Mouse (Mus musculus) gastrocnemius, adult 8-10 months (tissue): ENCODE data around the gene Man1c1. TPM values are rescaled to one million over a fixed set of nuclear protein-coding genes. Genes with fewer than 3 reads are reported as not detected.

Experiments used
- DNase-seq, 2 experiments: peaks; one replicate each; pipeline ENCODE4 v3.0.0; 2022; ENCODE audit warnings: low spot score in 2 of 2
- total RNA-seq, 4 experiments: library from RNA; stranded (reverse); gene quantifications; 2 replicates each; pipeline ENCODE4 v1.2.4; 2022

Man1c1 gene
- total RNA-seq, 4 experiments from 2014 or later = 1.8 to 2.7 (median 2.1) TPM

- DNase-seq = no peak
Measured at GRCm38 (mm10) chr4:134724974-134725373, 20.9 kb upstream of the Man1c1 start.

- DNase-seq = no peak
Measured at GRCm38 (mm10) chr4:134723251-134723650, 19.2 kb upstream of the Man1c1 start.

- no peak for DNase-seq
Measured at GRCm38 (mm10) chr4:134721076-134721475, 17.0 kb upstream of the Man1c1 start.

GRCm38 (mm10) chr4:134720371-134720770, 16.3 kb upstream of the Man1c1 start:
- DNase-seq = no peak

GRCm38 (mm10) chr4:134719489-134719888, 15.4 kb upstream of the Man1c1 start:
- DNase-seq = no peak

- peak; percentile 68 for DNase-seq
Measured at GRCm38 (mm10) chr4:134713937-134714336, 9.8 kb upstream of the Man1c1 start.

GRCm38 (mm10) chr4:134705311-134705710, 1.2 kb upstream of the Man1c1 start:
- DNase-seq = no peak

- DNase-seq = no peak
Measured at GRCm38 (mm10) chr4:134704590-134704989, 500 bp upstream of the Man1c1 start.

- DNase-seq = peak; percentile 8 to 20
Measured at GRCm38 (mm10) chr4:134702981-134703834, 882 bp downstream of the Man1c1 start.

GRCm38 (mm10) chr4:134701934-134702333, 2.2 kb downstream of the Man1c1 start:
- DNase-seq = peak; percentile 37 to 38

GRCm38 (mm10) chr4:134700911-134701310, 3.2 kb downstream of the Man1c1 start:
- DNase-seq = no peak

GRCm38 (mm10) chr4:134693202-134693940, 10.7 kb downstream of the Man1c1 start:
- no peak for DNase-seq

- no peak for DNase-seq
Measured at GRCm38 (mm10) chr4:134692388-134692787, 11.7 kb downstream of the Man1c1 start.

- DNase-seq = no peak
Measured at GRCm38 (mm10) chr4:134686022-134686661, 17.9 kb downstream of the Man1c1 start.

- DNase-seq = no peak
Measured at GRCm38 (mm10) chr4:134684637-134685338, 19.3 kb downstream of the Man1c1 start.

GRCm38 (mm10) chr4:134683892-134684291, 20.2 kb downstream of the Man1c1 start:
- no peak for DNase-seq

GRCm38 (mm10) chr4:134683008-134683407, 21.1 kb downstream of the Man1c1 start:
- no peak for DNase-seq

GRCm38 (mm10) chr4:134682423-134682822, 21.7 kb downstream of the Man1c1 start:
- DNase-seq = no peak

GRCm38 (mm10) chr4:134681819-134682218, 22.3 kb downstream of the Man1c1 start:
- no peak for DNase-seq

GRCm38 (mm10) chr4:134677556-134678508, 26.3 kb downstream of the Man1c1 start:
- no peak for DNase-seq
